Mouse (Mus musculus): ENCODE results near the gene Fam168b. TPM values are rescaled to one million over a fixed set of nuclear protein-coding genes. Genes with fewer than 3 reads are reported as not detected.

Gene Fam168b
- polyA plus RNA-seq (2016; fragmentation: Nextera tagmentation; extraction: Ambion mirVana), result 112 and 118 TPM in 2 replicates

DNA sequence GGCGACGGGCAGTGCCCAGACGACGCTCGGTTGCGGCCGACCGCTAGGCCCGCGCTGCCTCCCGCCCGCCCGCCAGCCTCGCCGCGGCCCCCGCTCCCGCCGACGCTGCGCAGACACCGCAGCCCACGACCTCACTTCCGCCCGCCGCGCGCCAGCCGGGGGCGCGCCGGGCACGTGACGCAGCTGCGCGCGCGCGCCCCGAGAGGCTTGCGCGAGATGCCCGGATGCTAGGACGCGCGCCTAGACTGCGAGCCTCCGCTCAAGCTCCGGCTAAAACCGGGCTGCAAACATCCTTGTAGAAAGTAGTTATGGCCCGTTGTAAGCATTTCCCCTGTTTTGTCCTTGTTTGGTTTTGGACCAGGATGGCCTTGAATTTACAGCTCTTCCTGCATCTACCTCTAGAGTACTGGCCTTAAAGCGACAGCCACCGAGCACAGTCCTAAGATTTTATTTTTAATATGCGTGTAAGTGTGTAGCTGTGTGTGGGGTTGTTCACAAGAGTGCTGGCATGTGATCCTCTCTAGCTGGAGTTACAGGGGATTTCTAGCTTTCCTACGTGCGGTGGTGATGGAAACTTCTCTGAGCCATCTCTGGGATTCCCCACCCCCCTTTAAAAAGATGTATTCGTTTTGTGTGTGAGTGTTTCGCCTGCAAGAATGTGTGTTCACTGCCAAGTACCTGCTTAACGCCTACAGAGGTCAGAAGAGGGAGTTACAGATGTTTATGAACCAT lies at the start of gene Fam168b:
Fam168b (minus strand) TSS at position 179 of the 732 bp plus-strand sequence.
- no peaks in the 10 kb centered on the region for H3K27me3 ChIP-seq (ENCODE audit: poor library complexity, severe bottlenecking)
- DNase-seq (ENCODE audit: extremely low spot score, low spot score), result peak; percentile 84
- peak within 1 kb of the TSS; percentile 97 for H3K27ac ChIP-seq
- peaks cover 37% of the 10 kb centered on the region for H3K4me1 ChIP-seq
- H3K4me3 ChIP-seq, result peak within 1 kb of the TSS; percentile 75
- peaks cover 14% of the 10 kb centered on the region for H3K36me3 ChIP-seq (replicated peaks)
- H3K9me3 ChIP-seq, result no peaks in the 10 kb centered on the region
- WGBS, result 5% methylated on average over 44 of the region's 59 CpGs

DNA sequence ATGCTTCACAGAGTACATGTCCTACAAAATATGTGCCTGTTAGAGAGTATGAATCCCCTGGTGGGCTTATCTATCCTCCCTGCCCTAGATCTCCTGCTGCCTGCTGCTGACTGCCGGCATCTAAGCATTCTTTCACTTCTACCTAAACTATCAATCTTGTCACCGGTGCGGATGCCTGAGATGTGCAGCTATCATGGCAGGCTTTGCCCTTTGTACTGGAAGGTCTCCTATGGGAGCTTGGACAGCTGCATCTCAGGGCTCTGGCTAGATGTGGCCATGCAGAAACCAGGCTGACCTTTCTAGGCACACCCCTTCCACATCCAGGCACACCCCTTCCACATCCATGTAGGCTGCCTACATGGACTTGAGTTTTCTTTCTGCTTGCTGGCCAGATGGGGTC lies 49.6 kb upstream of the Fam168b start:
- WGBS, result 92% methylated on average over 3 of the region's 3 CpGs
- no peaks in the 10 kb centered on the region for H3K4me1 ChIP-seq
- no peak overlapping the region for H3K27ac ChIP-seq
- no peaks in the 10 kb centered on the region for H3K9me3 ChIP-seq
- DNase-seq (ENCODE audit: extremely low spot score, low spot score), result no peak
- no peaks in the 10 kb centered on the region for H3K36me3 ChIP-seq (replicated peaks)
- no peak overlapping the region for H3K4me3 ChIP-seq
- no peaks in the 10 kb centered on the region for H3K27me3 ChIP-seq (ENCODE audit: poor library complexity, severe bottlenecking)

DNA sequence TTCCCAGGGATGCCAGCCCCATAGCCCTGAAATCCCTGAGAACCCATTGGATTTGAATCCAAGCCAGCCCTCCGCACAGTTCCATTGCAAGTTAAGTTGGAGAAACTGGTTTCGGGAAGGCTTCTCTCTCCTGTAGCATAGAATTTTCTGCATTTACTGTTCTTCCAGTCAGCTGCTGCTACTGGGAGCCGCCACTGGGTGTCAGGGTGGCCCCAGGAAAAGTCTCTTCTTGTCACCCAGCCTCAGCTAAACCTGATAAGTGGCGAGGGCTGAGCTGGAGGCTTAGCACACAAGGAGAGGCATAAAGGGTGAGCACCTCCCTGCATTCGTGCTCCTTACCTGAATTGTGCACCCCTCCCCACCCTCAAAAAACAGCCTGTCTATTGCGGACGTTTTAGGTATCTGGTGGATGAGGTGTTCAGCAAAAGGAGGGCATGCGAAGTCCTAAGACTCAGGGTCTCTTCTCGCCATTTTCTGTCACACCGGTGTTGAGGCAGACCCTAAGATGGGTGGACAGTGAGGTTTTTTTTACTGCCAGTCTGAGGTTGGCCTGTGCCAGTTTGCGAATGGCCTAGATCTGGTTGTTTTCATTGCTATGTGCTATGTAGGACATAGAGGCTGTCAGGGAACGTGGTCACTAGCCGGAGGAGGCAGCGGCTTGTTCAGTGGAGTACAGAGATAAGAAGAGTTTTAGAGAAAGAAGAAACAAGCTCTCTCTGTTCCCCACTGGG lies 48.9 kb upstream of the Fam168b start:
- H3K27me3 ChIP-seq (ENCODE audit: poor library complexity, severe bottlenecking), result no peaks in the 10 kb centered on the region
- H3K4me1 ChIP-seq, result no peaks in the 10 kb centered on the region
- no peaks in the 10 kb centered on the region for H3K36me3 ChIP-seq (replicated peaks)
- no peak overlapping the region for H3K27ac ChIP-seq
- H3K4me3 ChIP-seq, result no peak overlapping the region
- H3K9me3 ChIP-seq, result no peaks in the 10 kb centered on the region
- DNase-seq (ENCODE audit: extremely low spot score, low spot score), result peak; percentile 21
- 62% methylated on average over 14 of the region's 14 CpGs for WGBS

DNA sequence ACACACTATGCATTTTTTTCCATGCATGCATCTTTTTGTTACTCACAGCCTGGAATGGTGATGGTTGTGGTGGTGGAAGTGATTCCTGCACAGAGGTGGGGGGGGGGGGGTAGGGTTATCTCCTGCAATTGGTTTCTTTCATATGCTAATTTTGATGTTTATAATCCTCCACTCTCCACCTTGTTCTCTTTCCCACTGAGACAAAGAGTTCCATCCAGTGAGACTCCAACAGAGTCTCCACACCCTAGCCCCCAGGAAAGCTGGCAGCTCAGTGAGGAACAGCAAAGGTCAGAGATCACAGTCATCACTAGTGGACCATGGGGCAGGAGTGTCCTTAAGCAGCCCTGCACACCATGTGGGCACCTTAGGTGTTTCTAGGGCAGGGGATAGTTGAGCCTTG lies 40.9 kb upstream of the Fam168b start:
- no peak for DNase-seq (ENCODE audit: extremely low spot score, low spot score)
- Histone ChIP-seq H3K4me1 (no peaks in the 10 kb centered on the region), H3K9me3 (peaks cover 7% of the 10 kb centered on the region), H3K27me3 (ENCODE audit: poor library complexity, severe bottlenecking) (no peaks in the 10 kb centered on the region), H3K27ac (no peak overlapping the region), H3K36me3 (replicated peaks) (no peaks in the 10 kb centered on the region), H3K4me3 (no peak overlapping the region)

DNA sequence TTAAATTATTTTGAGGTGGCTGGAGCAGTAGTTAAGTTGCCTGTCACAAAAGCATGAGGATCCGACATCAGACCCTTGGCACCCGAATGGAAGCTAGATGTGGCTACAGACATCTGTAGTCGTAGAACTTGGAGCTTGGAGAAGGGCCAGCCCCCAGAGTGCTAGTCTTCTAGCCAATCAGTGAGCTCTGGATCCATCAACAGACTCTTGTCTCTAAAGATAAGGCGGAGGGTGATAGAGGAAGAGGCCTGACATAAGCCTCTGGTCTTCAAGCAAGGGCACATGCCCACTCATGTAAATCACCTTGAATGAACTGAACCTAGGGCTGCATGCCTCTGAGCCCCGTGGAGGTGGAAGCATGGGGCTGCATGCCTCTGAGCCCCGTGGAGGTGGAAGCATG lies 36.7 kb upstream of the Fam168b start:
- H3K4me3 ChIP-seq, result no peak overlapping the region
- WGBS, result 90% methylated on average over 6 of the region's 6 CpGs
- H3K27me3 ChIP-seq (ENCODE audit: poor library complexity, severe bottlenecking), result no peaks in the 10 kb centered on the region
- peaks cover 16% of the 10 kb centered on the region for H3K36me3 ChIP-seq (replicated peaks)
- peaks cover 7% of the 10 kb centered on the region for H3K9me3 ChIP-seq
- DNase-seq (ENCODE audit: extremely low spot score, low spot score), result no peak
- H3K27ac ChIP-seq, result no peak overlapping the region
- H3K4me1 ChIP-seq, result no peaks in the 10 kb centered on the region

DNA sequence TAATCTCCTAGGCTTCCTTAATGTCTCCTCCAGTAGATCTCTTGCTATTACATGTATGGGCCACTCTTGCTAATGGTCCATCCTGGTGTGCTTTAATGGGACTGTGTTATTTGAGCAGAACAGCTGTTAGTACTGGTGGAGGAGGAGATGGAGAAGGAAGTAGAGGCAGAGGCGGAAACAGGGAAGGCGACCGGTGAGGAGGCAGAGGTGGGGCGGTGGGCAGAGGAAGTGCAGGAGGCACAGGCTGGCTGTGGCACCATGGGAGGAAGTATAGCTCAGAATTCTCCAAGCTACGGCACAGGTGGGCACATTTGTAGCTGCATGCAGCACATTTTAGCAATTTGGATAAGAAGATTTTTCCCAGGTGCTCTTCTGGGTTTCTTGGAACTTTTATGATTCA lies 30.7 kb upstream of the Fam168b start:
- Histone ChIP-seq H3K27me3 (ENCODE audit: poor library complexity, severe bottlenecking) (no peaks in the 10 kb centered on the region), H3K9me3 (no peaks in the 10 kb centered on the region), H3K4me1 (no peaks in the 10 kb centered on the region), H3K36me3 (replicated peaks) (peaks cover 45% of the 10 kb centered on the region), H3K27ac (no peak overlapping the region), H3K4me3 (no peak overlapping the region)
- WGBS, result 92% methylated on average over 5 of the region's 5 CpGs
- DNase-seq (ENCODE audit: extremely low spot score, low spot score), result no peak

DNA sequence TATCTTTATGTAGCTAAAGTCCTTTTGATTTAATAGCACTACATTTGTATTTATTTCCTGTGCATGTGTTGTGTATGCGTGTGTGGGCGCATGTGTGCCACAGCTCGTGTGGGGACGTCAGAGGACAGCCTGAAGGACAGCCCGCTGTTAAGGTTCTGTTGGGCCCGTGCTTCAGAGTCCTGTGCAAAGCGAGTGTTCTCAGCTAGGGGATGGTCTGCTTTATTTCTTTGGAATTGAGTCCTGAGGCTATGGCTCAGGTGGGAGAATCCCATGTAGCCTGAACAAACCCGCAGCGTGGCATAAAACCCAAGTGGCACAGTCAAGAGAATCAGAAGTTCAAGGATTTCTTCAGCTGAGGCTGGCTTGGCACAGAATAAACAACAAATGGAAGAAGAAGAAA lies 28.3 kb upstream of the Fam168b start:
- no peaks in the 10 kb centered on the region for H3K27me3 ChIP-seq (ENCODE audit: poor library complexity, severe bottlenecking)
- H3K27ac ChIP-seq, result no peak overlapping the region
- 92% methylated on average over 9 of the region's 9 CpGs for WGBS
- peaks cover 48% of the 10 kb centered on the region for H3K36me3 ChIP-seq (replicated peaks)
- no peak overlapping the region for H3K4me3 ChIP-seq
- no peaks in the 10 kb centered on the region for H3K4me1 ChIP-seq
- DNase-seq (ENCODE audit: extremely low spot score, low spot score), result no peak
- H3K9me3 ChIP-seq, result no peaks in the 10 kb centered on the region

DNA sequence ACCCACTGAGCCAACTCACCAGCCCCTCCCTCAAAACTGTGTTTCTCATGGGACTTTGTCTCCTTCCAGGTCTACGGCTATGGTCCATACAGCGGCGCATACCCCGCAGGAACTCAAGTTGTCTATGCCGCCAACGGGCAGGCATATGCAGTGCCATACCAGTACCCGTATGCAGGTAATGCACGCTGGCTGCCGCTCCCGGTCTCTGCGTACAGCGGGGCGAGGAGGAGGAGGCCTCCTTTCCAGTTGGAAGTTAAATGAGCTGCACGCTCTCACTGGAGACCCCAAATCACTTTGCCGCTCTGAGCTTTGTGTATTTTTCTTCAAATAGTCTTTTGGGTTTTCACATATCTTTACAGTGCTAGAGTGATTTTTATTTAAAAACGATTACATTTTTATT lies 26.4 kb upstream of the Fam168b start:
- Histone ChIP-seq H3K36me3 (replicated peaks) (peaks cover 47% of the 10 kb centered on the region), H3K9me3 (no peaks in the 10 kb centered on the region), H3K27ac (no peak overlapping the region), H3K4me1 (no peaks in the 10 kb centered on the region), H3K4me3 (no peak overlapping the region), H3K27me3 (ENCODE audit: poor library complexity, severe bottlenecking) (no peaks in the 10 kb centered on the region)
- 95% methylated on average over 16 of the region's 16 CpGs for WGBS
- DNase-seq (ENCODE audit: extremely low spot score, low spot score), result no peak

DNA sequence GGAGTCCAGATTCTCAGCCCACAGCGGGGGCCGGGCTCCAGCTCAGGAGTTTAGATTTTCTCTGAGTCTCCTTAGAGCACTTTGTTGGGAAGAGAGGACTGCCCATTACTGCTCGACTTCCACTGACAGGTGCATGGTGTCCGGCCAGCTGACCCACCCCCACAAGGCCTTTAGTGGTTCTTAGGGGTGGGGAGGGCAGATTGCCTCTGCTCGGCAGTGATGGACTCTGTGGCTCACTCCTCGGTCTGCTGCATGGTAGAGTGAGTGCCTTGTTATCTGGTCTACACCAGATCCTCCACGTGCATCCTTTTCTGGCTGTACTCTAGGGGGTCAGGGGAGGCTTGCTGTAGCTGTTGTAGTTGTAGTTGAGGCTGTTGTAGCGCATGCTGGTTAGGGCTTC lies 25.5 kb upstream of the Fam168b start:
- DNase-seq (ENCODE audit: extremely low spot score, low spot score), result no peak
- Histone ChIP-seq H3K27me3 (ENCODE audit: poor library complexity, severe bottlenecking) (no peaks in the 10 kb centered on the region), H3K9me3 (no peaks in the 10 kb centered on the region), H3K36me3 (replicated peaks) (peaks cover 53% of the 10 kb centered on the region), H3K4me3 (no peak overlapping the region), H3K27ac (no peak overlapping the region), H3K4me1 (no peaks in the 10 kb centered on the region)
- WGBS, result 90% methylated on average over 8 of the region's 8 CpGs

DNA sequence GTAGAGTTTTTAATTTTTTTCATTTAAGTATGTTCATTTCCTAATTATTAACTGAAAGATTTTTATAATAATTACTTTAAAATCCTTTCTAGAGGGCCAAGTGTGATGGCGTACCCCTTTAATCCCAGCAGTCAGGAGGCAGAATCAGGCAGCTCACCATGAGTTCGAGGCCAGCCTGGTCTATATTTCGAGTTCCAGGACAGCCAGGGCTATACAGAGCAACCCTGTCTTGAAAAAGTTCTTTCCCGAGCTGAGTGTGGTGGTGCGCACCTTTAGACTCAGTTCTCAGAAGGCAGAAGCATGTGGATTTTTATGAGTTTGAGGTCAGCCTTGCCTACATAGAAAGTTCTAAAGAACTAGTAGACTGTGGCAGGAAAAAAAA lies 24.7 kb upstream of the Fam168b start:
- H3K9me3 ChIP-seq, result no peaks in the 10 kb centered on the region
- H3K4me3 ChIP-seq, result no peak overlapping the region
- H3K4me1 ChIP-seq, result no peaks in the 10 kb centered on the region
- no peak overlapping the region for H3K27ac ChIP-seq
- 91% methylated on average over 5 of the region's 5 CpGs for WGBS
- DNase-seq (ENCODE audit: extremely low spot score, low spot score), result no peak
- no peaks in the 10 kb centered on the region for H3K27me3 ChIP-seq (ENCODE audit: poor library complexity, severe bottlenecking)
- H3K36me3 ChIP-seq (replicated peaks), result peaks cover 61% of the 10 kb centered on the region

DNA sequence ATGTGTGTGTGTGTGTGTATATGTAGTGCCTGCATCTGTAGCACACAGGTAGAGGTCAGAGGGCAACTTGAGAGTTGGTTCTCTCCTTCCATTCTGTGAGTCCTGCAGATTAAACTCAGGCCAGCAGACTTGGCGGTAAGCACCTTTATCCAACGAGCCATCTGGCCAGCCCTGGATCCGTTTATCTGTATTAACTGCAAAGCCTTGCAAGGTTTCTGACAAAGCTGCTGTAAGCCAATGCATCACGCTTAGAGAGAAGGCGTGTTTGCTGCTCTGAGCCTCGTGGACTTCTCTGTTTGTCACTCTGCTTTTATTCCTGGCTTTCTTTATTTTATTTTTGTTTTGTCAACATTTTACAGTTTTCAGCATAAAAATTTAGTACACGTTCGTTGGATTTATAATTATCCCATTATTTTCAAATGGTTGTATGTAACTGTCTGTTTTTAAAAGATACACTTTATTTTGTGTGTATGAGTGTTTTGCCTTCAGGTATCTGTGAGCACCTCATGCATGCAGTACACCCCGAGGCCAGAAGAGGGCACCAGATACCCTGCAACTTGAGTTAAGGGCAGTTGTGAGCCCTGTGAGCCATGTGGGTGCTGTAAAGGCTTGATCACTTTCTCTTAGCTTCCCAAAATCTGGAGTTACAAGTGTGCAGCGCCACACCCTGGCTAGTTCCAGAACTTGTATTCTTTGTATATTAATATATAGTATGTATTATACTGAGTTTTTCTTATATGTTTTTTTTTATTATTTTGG lies 24.1 kb upstream of the Fam168b start:
- Histone ChIP-seq H3K36me3 (replicated peaks) (peaks cover 66% of the 10 kb centered on the region), H3K27me3 (ENCODE audit: poor library complexity, severe bottlenecking) (no peaks in the 10 kb centered on the region), H3K4me1 (no peaks in the 10 kb centered on the region), H3K4me3 (no peak overlapping the region), H3K27ac (no peak overlapping the region), H3K9me3 (no peaks in the 10 kb centered on the region)
- WGBS, result 57% methylated on average over 10 of the region's 10 CpGs
- peak; percentile 84 for DNase-seq (ENCODE audit: extremely low spot score, low spot score)

DNA sequence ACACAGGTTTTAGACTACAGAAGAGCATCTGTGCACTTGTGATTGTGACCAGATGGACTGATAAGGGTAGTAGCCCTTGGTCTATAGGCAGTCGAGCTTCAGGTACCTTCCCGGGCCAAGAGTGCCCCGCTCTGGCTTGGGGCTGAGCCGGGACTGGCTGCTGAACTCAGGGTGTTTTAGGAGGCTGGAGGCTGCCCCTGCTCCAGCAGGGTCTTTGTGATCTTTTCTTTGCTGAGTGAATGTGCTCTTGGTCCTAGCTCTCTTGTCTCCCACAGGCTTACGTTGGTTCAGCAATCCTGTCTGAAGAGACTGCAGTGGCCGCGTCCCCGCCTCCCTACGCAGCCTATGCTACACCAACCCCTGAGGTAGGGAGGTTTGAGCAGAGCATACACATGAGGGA lies 23.0 kb upstream of the Fam168b start:
- Histone ChIP-seq H3K4me1 (no peaks in the 10 kb centered on the region), H3K36me3 (replicated peaks) (peaks cover 59% of the 10 kb centered on the region), H3K4me3 (no peak overlapping the region), H3K9me3 (no peaks in the 10 kb centered on the region), H3K27me3 (ENCODE audit: poor library complexity, severe bottlenecking) (no peaks in the 10 kb centered on the region), H3K27ac (no peak overlapping the region)
- 88% methylated on average over 9 of the region's 9 CpGs for WGBS
- no peak for DNase-seq (ENCODE audit: extremely low spot score, low spot score)

DNA sequence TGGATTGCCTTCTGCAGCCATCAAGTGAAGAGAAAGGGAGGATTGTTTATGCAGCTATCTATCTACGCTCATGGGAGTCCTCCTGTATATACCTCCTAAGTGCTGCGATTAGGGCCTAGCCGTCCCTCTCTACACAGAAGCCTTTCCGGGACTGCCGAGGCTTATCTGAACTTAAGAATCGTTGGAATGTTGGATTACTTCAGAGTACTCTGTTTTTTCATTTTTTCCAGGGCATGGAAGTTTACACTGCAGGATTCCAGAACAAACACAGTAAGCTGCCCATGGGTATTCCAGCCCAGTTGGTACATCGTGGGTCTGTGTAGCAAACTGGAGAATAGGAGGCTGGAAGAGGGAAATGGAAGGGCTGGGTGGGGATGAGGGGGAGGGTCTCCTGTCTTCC lies 21.4 kb upstream of the Fam168b start:
- Histone ChIP-seq H3K36me3 (replicated peaks) (peaks cover 49% of the 10 kb centered on the region), H3K27me3 (ENCODE audit: poor library complexity, severe bottlenecking) (no peaks in the 10 kb centered on the region), H3K27ac (no peak overlapping the region), H3K4me3 (no peak overlapping the region), H3K4me1 (no peaks in the 10 kb centered on the region), H3K9me3 (no peaks in the 10 kb centered on the region)
- no peak for DNase-seq (ENCODE audit: extremely low spot score, low spot score)
- 86% methylated on average over 7 of the region's 7 CpGs for WGBS

Data from forebrain, embryonic 10.5 days (tissue).